Mouse (Mus musculus): ENCODE measurements around the gene Grrp1.
A peak's percentile ranks its signal among the peaks of the same experiment; 100 is the strongest.

Gene Grrp1

GRCm38 (mm10) chr4:134245148-134245843 is 8.6 kb downstream of the Grrp1 start, which contains the start of gene Zfp593:
Zfp593 (minus strand) TSS chr4:134245592.
- peak; percentile 95 for DNase-seq (ENCODE audit: low read depth, low spot score)

GRCm38 (mm10) chr4:134243516-134244250 is 10.2 kb downstream of the Grrp1 start, which contains the start of gene E130218I03Rik:
E130218I03Rik (plus strand) TSS chr4:134243662.
- no peak for DNase-seq (ENCODE audit: low read depth, low spot score)

GRCm38 (mm10) chr4:134238686-134239085 is 15.2 kb downstream of the Grrp1 start:
- no peak for DNase-seq (ENCODE audit: low read depth, low spot score)

GRCm38 (mm10) chr4:134238279-134238651 is 15.6 kb downstream of the Grrp1 start, which contains the start of gene Cnksr1:
Cnksr1 (minus strand) TSS chr4:134238399.
- DNase-seq (ENCODE audit: low read depth, low spot score), result no peak

GRCm38 (mm10) chr4:134237582-134238278 is 16.2 kb downstream of the Grrp1 start:
- no peak for DNase-seq (ENCODE audit: low read depth, low spot score)

GRCm38 (mm10) chr4:134234876-134235275 is 19.0 kb downstream of the Grrp1 start:
- no peak for DNase-seq (ENCODE audit: low read depth, low spot score)

GRCm38 (mm10) chr4:134230431-134230830 is 23.5 kb downstream of the Grrp1 start:
- DNase-seq (ENCODE audit: low read depth, low spot score), result no peak

GRCm38 (mm10) chr4:134227194-134227593 is 26.7 kb downstream of the Grrp1 start, which contains the start of gene Catsper4:
Catsper4 (minus strand) TSS chr4:134227383.
- DNase-seq (ENCODE audit: low read depth, low spot score), result no peak

GRCm38 (mm10) chr4:134222793-134223600 is 30.9 kb downstream of the Grrp1 start:
- no peak for DNase-seq (ENCODE audit: low read depth, low spot score)

GRCm38 (mm10) chr4:134206488-134207053 is 47.3 kb downstream of the Grrp1 start:
- DNase-seq (ENCODE audit: low read depth, low spot score), result no peak

GRCm38 (mm10) chr4:134203340-134203896 is 50.5 kb downstream of the Grrp1 start:
- DNase-seq (ENCODE audit: low read depth, low spot score), result no peak

GRCm38 (mm10) chr4:134202904-134203303 is 51.0 kb downstream of the Grrp1 start, which contains the start of gene Gm7534:
Gm7534 (minus strand) TSS chr4:134203004.
- no peak for DNase-seq (ENCODE audit: low read depth, low spot score)
